Mouse (Mus musculus) forebrain, embryonic 11.5 days (tissue): ENCODE results near the gene Sbk3. TPM values are rescaled to one million over a fixed set of nuclear protein-coding genes. Genes with fewer than 3 reads are reported as not detected.
A peak's percentile ranks its signal among the peaks of the same experiment; 100 is the strongest.

Source experiments
- ATAC-seq: fragments of 200-750 bp; cut with Nextera tagmentation; replicated peaks from 2 replicates; pipeline ENCODE4 v1.8.0; 2017; ENCODE audit warnings: moderate TSS enrichment; ENCODE audit not compliant: low FRiP score
- DNase-seq: peaks from one replicate; pipeline ENCODE4 v3.0.0-alpha.2; 2017; ENCODE audit warnings: low spot score
- H3K27ac ChIP-seq: fragments of 300-500 bp; sonication (generic); 2 replicates; pipeline ENCODE4 v1.5.1; 2014; ENCODE audit warnings: low read depth, low read length
- H3K27me3 ChIP-seq: fragments of 300-500 bp; sonication (generic); 2 replicates; pipeline ENCODE4 v1.6.1; 2014; ENCODE audit warnings: mild to moderate bottlenecking, low read length, mixed read lengths; ENCODE audit not compliant: control insufficient read depth, insufficient read depth
- H3K36me3 ChIP-seq: fragments of 300-500 bp; sonication (generic); 2 replicates; pipeline ENCODE4 v1.6.1; 2014; ENCODE audit warnings: mild to moderate bottlenecking, low read length, moderate library complexity, mixed read lengths; ENCODE audit not compliant: control insufficient read depth, insufficient read depth
- H3K4me1 ChIP-seq: fragments of 300-500 bp; sonication (generic); replicated peaks from 2 replicates; pipeline ENCODE4 v1.6.1; 2014; ENCODE audit warnings: low read length, mixed read lengths; ENCODE audit not compliant: control insufficient read depth, insufficient read depth
- H3K4me2 ChIP-seq: fragments of 300-500 bp; sonication (generic); 2 replicates; pipeline ENCODE4 v1.6.1; 2014; ENCODE audit warnings: low read depth, mild to moderate bottlenecking, low read length, moderate library complexity, mixed read lengths; ENCODE audit not compliant: severe bottlenecking
- H3K4me3 ChIP-seq: fragments of 300-500 bp; sonication (generic); 2 replicates; pipeline ENCODE4 v1.5.1; 2014; ENCODE audit warnings: low read depth, low read length
- H3K9ac ChIP-seq: fragments of 300-500 bp; sonication (generic); 2 replicates; pipeline ENCODE4 v1.6.1; 2014; ENCODE audit warnings: low read length
- H3K9me3 ChIP-seq: fragments of 300-500 bp; sonication (generic); 2 replicates; pipeline ENCODE4 v1.6.1; 2016; ENCODE audit warnings: low read length, mixed read lengths; ENCODE audit not compliant: control insufficient read depth
- WGBS: fragments of 180-500 bp; shearing (Covaris S2); extraction: QIAGEN DNeasy Blood & Tissue Kit; methylation state at CpG from one replicate; pipeline ENCODE4 v1.1.7; 2014; 5-methylcytosine and 5-hydroxymethylcytosine counted together
- polyA plus RNA-seq: library from polyadenylated mRNA; unstranded; fragments of >200 nt; fragmentation: Nextera tagmentation; extraction: Ambion mirVana; gene quantifications from 2 replicates; pipeline ENCODE4 v1.2.1, GENCODE M21; 2014

Sbk3 gene
- polyA plus RNA-seq, 1 experiment from 2014 or later: 0.12 TPM

DNA sequence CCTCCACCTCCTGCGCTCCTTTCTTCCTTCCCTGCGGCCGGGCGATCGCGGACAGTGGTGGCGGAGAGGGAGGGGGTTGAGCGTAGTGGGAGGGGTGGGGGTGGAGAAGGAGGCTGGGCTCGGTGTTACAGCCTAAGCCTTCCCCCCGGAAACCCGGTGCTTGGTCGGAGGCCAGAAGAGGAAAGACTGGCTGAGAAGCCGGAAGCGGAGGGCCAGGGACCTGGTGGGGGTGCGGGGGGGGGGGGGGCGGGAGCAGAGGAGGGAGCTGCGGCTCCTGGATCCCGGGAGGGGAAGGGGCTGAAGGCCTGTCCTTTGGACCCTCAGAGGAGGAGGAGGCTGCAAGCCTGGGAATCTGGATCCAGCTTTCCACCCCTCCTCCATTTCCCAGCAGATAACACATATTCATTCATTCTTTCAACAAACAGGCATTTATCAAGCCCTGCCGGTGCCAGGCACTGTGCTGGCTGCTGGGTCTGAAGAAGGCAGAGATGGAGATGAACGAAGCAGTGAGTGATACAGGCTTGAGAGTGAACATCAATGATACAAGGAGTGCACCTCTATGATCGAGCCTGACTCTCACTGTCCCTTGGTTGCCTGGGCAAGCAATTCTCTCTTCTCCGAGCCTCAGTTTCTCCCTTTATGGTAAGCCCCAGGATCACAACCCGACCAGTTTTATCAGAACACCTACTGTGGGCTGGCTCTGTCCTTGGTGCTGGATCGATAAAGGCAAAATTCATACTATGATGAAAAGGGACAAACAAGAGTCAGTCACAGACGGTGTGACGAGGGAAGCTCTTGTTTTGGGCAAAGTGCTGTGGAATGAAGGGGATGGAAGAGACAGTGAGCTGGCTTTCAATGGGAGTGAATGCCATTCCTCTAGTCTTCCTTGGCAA, 25.3 kb upstream of the Sbk3 start, which contains the start of gene Zfp579:
Zfp579 (minus strand) TSS at position 156 of the 893 bp plus-strand sequence.
- peaks cover 2% of the 10 kb centered on the region; the same call in 1 of the 2 replicates for H3K36me3 ChIP-seq
- H3K4me2 ChIP-seq: peak within 1 kb of the TSS; percentile 84
- H3K27ac ChIP-seq: peak within 1 kb of the TSS; percentile 43; the same call in 1 of the 2 replicates
- peak within 1 kb of the TSS; percentile 70 for H3K4me3 ChIP-seq
- ATAC-seq (peak; percentile 90), DNase-seq (peak; percentile 96)
- no peaks in the 10 kb centered on the region for H3K9me3 ChIP-seq
- WGBS: 5% methylated on average over 16 of the region's 26 CpGs
- H3K9ac ChIP-seq: peak within 1 kb of the TSS; percentile 89
- peaks cover 15% of the 10 kb centered on the region for H3K27me3 ChIP-seq
- peaks cover 20% of the 10 kb centered on the region for H3K4me1 ChIP-seq

DNA sequence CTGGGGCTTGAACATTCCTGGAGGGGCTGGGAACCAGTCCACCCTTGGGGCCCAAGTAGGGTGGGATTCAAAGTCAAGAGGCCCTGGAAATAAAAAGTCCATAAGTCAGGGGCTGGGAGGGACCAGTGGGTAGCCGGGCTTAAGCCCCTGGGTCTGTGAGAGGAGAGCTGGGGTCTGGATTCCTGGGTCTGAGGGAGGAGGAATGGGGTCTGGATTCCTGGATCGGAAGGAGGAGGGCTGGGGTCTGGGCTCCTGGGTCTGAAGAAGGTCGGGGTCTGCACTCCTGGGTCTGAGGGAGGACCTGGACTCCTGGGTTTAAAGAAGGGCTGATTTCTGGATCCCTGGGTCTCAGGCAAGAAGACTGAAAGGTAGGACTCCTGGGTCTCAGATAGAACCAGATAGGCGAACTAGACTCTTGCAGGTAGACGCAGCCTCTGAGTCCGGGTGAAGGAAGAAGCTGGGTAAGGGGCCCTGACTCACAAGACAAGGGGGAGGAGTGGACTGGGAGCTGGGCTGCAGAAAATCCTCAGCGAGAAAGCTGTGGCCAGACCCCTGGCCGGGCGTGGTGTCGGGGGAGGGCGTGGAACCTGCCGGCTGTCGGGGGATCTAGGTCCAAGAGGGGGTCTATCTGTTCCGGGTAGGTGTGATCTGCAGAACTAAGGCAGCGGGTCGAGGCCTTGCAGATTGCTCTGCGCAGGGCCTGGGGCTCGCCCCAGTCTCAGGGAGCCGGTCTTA, 24.5 kb upstream of the Sbk3 start:
- H3K36me3 ChIP-seq: peaks cover 2% of the 10 kb centered on the region; the same call in 1 of the 2 replicates
- H3K27ac ChIP-seq: no peak overlapping the region
- peaks cover 15% of the 10 kb centered on the region for H3K27me3 ChIP-seq
- WGBS: 6% methylated on average over 19 of the region's 19 CpGs
- peak overlapping the region; percentile 89 for H3K9ac ChIP-seq
- no peak for DNase-seq
- peak overlapping the region; percentile 70 for H3K4me3 ChIP-seq
- ATAC-seq: peak; percentile 6
- H3K4me1 ChIP-seq: peaks cover 20% of the 10 kb centered on the region
- H3K4me2 ChIP-seq: peak overlapping the region; percentile 84
- H3K9me3 ChIP-seq: no peaks in the 10 kb centered on the region

DNA sequence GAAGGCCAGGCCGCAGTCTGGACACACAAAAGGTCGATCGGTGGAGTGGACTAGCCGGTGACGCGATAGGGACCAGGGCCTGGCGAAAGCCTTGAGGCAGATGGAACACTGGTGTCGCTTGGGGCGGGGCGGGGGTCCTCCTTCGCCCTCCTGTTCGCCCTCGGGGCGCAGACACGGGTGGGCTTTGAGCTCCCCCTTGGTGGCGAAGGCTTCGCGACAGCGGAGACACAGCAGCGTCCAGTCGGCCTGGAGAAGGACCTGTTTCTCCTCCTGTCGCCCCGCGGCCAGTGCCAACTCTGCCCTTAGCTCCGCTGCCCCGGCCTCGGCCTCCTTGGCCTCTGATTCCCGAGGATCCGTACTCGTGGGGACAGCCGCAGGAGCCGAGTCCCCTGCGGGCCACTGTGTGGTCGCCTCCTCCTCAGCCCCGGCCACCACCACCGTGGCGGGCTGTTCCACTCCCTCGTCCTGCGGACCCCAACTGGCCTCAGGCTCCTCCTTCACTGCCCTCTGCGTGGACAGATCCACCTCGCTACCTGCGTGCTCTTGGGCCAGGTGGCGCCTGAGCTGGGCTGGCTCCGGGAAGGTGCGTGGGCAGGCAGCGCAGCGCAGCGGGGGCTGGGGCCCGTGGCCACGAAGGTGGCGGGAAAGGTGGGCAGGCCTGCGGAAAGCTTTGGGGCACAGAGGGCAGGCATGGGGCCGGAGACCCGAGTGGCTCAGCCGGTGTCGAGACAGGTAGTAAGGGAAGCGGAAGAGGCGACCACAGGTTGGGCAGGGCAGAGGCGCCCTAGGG, 23.2 kb upstream of the Sbk3 start:
- Histone ChIP-seq H3K9me3 (no peaks in the 10 kb centered on the region), H3K9ac (peak overlapping the region; percentile 8; the same call in 1 of the 2 replicates), H3K27ac (no peak overlapping the region), H3K4me3 (peak overlapping the region; percentile 0; the same call in 1 of the 2 replicates), H3K4me1 (peaks cover 20% of the 10 kb centered on the region), H3K27me3 (peaks cover 15% of the 10 kb centered on the region), H3K4me2 (peak overlapping the region; percentile 26; the same call in 1 of the 2 replicates), H3K36me3 (peaks cover 2% of the 10 kb centered on the region; the same call in 1 of the 2 replicates)
- ATAC-seq (no peak), DNase-seq (no peak)
- WGBS: 53% methylated on average over 58 of the region's 59 CpGs

DNA sequence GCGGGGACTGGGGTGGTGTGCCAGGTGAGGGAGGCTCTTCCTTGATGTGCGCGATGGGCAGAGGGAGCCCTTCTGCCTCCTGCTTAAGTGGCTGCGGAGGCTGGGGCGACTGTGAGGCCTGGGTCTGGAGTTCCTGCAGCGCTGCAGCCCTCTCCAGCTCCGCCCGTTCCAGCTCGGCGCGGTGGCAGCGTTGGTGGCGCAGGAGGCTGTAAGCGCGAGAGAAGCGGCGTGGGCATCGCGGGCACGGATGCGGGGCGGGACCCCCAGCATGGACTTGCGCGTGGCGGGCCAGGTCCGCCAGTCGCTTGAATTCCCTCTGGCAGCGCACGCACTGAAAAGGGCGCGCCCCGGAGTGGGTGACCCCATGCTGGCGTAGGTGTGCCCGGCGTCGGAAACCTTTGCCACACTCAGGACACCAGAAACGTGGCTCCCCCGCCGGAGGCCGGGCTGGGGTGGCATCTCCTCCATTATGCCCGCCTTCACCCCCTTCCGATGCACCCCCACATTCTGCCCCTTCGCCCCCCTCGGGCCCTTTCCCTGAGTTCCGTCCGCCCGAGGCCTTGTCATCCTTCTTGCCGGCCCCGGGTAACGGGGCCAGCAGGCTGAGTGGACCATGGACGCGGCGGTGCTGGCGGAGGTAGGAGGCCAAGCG, 22.5 kb upstream of the Sbk3 start:
- H3K4me2 ChIP-seq: peak overlapping the region; percentile 26; the same call in 1 of the 2 replicates
- DNase-seq (no peak), ATAC-seq (no peak)
- peaks cover 20% of the 10 kb centered on the region for H3K4me1 ChIP-seq
- H3K27ac ChIP-seq: no peak overlapping the region
- no peak overlapping the region for H3K9ac ChIP-seq
- WGBS: 35% methylated on average over 55 of the region's 55 CpGs
- 0 out of 2 replicates have a peak overlapping the region, but pooled peaks have one; percentile 0 for H3K4me3 ChIP-seq
- peaks cover 2% of the 10 kb centered on the region; the same call in 1 of the 2 replicates for H3K36me3 ChIP-seq
- no peaks in the 10 kb centered on the region for H3K9me3 ChIP-seq
- peaks cover 15% of the 10 kb centered on the region for H3K27me3 ChIP-seq

DNA sequence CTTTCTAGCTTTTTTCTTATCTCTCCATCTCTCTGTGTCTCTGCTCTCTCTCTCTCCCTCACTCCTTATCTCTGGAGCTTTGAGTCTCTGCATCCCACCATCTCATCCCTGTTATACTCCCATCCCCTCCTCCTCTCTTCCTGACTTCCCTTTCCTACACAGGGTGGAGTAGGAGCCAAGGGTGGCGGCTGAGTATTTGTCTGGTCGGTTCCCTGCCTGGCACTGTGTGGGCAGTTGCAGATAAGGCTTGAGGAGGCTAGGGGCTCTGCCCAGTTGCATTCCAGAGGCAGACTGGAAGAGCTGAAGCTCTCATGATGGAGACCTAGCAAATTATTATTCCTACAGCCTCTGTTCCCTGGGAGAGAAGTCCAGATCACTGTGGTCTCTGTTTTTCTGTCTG, 17.3 kb upstream of the Sbk3 start:
- peaks cover 2% of the 10 kb centered on the region; the same call in 1 of the 2 replicates for H3K36me3 ChIP-seq
- WGBS: 64% methylated on average over 2 of the region's 2 CpGs

DNA sequence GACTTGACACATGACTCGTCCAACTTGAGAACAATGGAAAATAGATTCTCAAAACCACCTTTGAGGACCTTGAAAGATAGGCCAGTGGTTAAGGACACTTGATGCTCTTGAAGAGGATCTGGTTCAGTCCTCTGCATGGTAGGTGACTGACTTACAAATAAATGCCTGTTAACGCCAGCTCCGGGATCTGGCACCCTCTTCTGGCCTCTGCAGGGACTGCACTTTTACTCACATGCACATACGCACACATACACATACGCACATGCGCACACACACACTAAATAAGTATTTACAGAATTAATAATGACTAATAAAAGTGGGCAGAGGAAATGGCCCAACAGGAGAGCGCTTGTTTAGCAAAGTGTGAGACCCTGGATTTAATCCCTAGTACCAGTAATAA, 5.9 kb upstream of the Sbk3 start:
- no peak overlapping the region for H3K4me3 ChIP-seq
- no peaks in the 10 kb centered on the region for H3K4me1 ChIP-seq
- ATAC-seq (no peak), DNase-seq (no peak)
- no peaks in the 10 kb centered on the region for H3K27me3 ChIP-seq
- H3K4me2 ChIP-seq: no peak overlapping the region
- H3K27ac ChIP-seq: no peak overlapping the region
- no peak overlapping the region for H3K9ac ChIP-seq
- H3K36me3 ChIP-seq: no peaks in the 10 kb centered on the region
- WGBS: 86% methylated on average over 7 of the region's 7 CpGs
- peaks cover 3% of the 10 kb centered on the region; the same call in 1 of the 2 replicates for H3K9me3 ChIP-seq

More for the DNA sequence above, 17.3 kb upstream of the Sbk3 start:
- Histone ChIP-seq H3K4me1 (no peaks in the 10 kb centered on the region), H3K9ac (no peak overlapping the region), H3K27ac (no peak overlapping the region), H3K4me3 (no peak overlapping the region), H3K27me3 (peaks cover under 1% of the 10 kb centered on the region; the same call in 1 of the 2 replicates), H3K4me2 (no peak overlapping the region), H3K9me3 (no peaks in the 10 kb centered on the region)
- no peak for DNase-seq
- ATAC-seq: no peak

DNA sequence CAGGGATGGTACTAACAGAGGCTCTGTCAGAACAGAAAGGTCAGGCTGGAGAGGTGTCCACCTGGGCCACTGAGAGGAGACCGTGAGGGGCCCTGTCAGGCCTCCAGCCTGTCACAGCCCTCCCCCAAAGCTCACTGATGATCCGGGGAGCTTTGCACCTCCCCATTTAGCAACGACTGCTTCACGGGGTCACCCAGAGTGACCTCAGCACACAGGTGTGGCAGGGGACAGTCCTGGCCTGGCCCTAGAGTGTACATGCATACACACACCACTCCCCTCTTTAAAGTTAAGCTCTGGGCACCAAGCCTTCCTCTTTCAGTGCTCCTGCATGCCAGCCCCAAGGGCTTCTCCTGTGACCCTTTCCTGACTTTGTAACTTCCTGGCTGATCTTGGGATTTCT, 4.5 kb upstream of the Sbk3 start:
- no peak overlapping the region for H3K9ac ChIP-seq
- H3K27ac ChIP-seq: no peak overlapping the region
- ATAC-seq: no peak
- WGBS: 64% methylated on average over 4 of the region's 4 CpGs
- H3K4me2 ChIP-seq: no peak overlapping the region
- no peaks in the 10 kb centered on the region for H3K27me3 ChIP-seq
- DNase-seq: no peak
- no peaks in the 10 kb centered on the region for H3K36me3 ChIP-seq
- H3K4me1 ChIP-seq: no peaks in the 10 kb centered on the region
- no peak overlapping the region for H3K4me3 ChIP-seq
- H3K9me3 ChIP-seq: peaks cover 3% of the 10 kb centered on the region; the same call in 1 of the 2 replicates
